Mouse (Mus musculus) spleen, embryonic (tissue): Measurements from ENCODE around the gene Palld.

Experiments
- CTCF ChIA-PET: fragments of 350-600 bp; sonication (Branson Sonifier 250); formaldehyde crosslinking; loops from one replicate; lab custom pipeline; 2022; lab: Charles Lee

The Palld gene

GRCm38 (mm10) chr8:61866920-61867319 lies 35.6 kb downstream of the Palld start:
- CTCF ChIA-PET = no interaction called here

GRCm38 (mm10) chr8:61865365-61865764 lies 37.1 kb downstream of the Palld start:
- CTCF ChIA-PET = no interaction called here

- CTCF ChIA-PET = no interaction called here
These were observed 51.2 kb downstream of the Palld start for GRCm38 (mm10) chr8:61851270-61851669.

- CTCF ChIA-PET = no interaction called here
These were observed 53.8 kb downstream of the Palld start for GRCm38 (mm10) chr8:61848581-61849162.

GRCm38 (mm10) chr8:61847494-61847893 lies 55.0 kb downstream of the Palld start:
- CTCF ChIA-PET = no interaction called here

GRCm38 (mm10) chr8:61844992-61845391 lies 57.5 kb downstream of the Palld start:
- CTCF ChIA-PET = no interaction called here

GRCm38 (mm10) chr8:61844575-61844974 lies 57.9 kb downstream of the Palld start:
- CTCF ChIA-PET = no interaction called here

GRCm38 (mm10) chr8:61843776-61844175 lies 58.7 kb downstream of the Palld start:
- CTCF ChIA-PET = no interaction called here

GRCm38 (mm10) chr8:61833211-61833610 lies 69.3 kb downstream of the Palld start:
- CTCF ChIA-PET = no interaction called here

GRCm38 (mm10) chr8:61831944-61832343 lies 70.5 kb downstream of the Palld start:
- CTCF ChIA-PET = no interaction called here

- CTCF ChIA-PET = no interaction called here
These were observed 71.7 kb downstream of the Palld start for GRCm38 (mm10) chr8:61830821-61831220.

- CTCF ChIA-PET = no interaction called here
These were observed 77.9 kb downstream of the Palld start for GRCm38 (mm10) chr8:61824563-61824962.

GRCm38 (mm10) chr8:61823157-61823556 lies 79.3 kb downstream of the Palld start:
- CTCF ChIA-PET = no interaction called here

GRCm38 (mm10) chr8:61803764-61804163 lies 98.7 kb downstream of the Palld start:
- CTCF ChIA-PET = no interaction called here

GRCm38 (mm10) chr8:61802840-61803239 lies 99.7 kb downstream of the Palld start:
- CTCF ChIA-PET = no interaction called here

GRCm38 (mm10) chr8:61797391-61797947 lies 105.0 kb downstream of the Palld start:
- CTCF ChIA-PET = no interaction called here

- CTCF ChIA-PET = no interaction called here
These were observed 105.9 kb downstream of the Palld start for GRCm38 (mm10) chr8:61796537-61797050.

- CTCF ChIA-PET = no interaction called here
These were observed 112.5 kb downstream of the Palld start for GRCm38 (mm10) chr8:61789946-61790345.

- CTCF ChIA-PET = no interaction called here
These were observed 113.2 kb downstream of the Palld start for GRCm38 (mm10) chr8:61789289-61789688.

- CTCF ChIA-PET = no interaction called here
These were observed 119.5 kb downstream of the Palld start for GRCm38 (mm10) chr8:61782931-61783491.

GRCm38 (mm10) chr8:61780652-61781257 lies 121.7 kb downstream of the Palld start:
- CTCF ChIA-PET = interaction anchor here (0.6 kb wide), 1 partner anchor 727 kb away, joined by 3 read pairs; no protein-coding TSS in a partner anchor

GRCm38 (mm10) chr8:61778194-61778593 lies 124.3 kb downstream of the Palld start:
- CTCF ChIA-PET = no interaction called here

GRCm38 (mm10) chr8:61776560-61776959 lies 125.9 kb downstream of the Palld start:
- CTCF ChIA-PET = no interaction called here
